Mouse (Mus musculus) small intestine, adult 2 months (tissue): ENCODE measurements around the gene Rdh14.

Experiments used
- CTCF ChIP-seq: fragments of 200-500 bp; IDR thresholded peaks from 2 replicates; pipeline ENCODE4 v1.5.1; 2012; ENCODE audit warnings: low read depth, mild to moderate bottlenecking, control low read depth, inconsistent platforms, low read length, moderate library complexity, mixed read lengths; ENCODE audit not compliant: insufficient replicate concordance, insufficient read length; ENCODE audit errors: extremely low read depth
- POLR2A ChIP-seq: fragments of 200-500 bp; IDR thresholded peaks from 2 replicates; pipeline ENCODE4 v1.6.1; 2012; ENCODE audit warnings: low read depth, mild to moderate bottlenecking, control low read depth, inconsistent platforms, low read length, moderate library complexity

- TF ChIP-seq CTCF = no peak
- TF ChIP-seq POLR2A = no peak
Observed at GRCm38 (mm10) chr12:10369673-10370072, 20.9 kb upstream of the Rdh14 start, which contains the start of gene Nt5c1b.
